Mouse (Mus musculus) MEL (cell line): ENCODE measurements around the gene Smg6. TPM values are rescaled to one million over a fixed set of nuclear protein-coding genes. Genes with fewer than 3 reads are reported as not detected.

Source experiments
- DNase-seq: peaks from one replicate; pipeline ENCODE4 v3.0.0; 2011; ENCODE audit warnings: low read depth, low spot score
- H3K27ac ChIP-seq: 2 replicates; pipeline ENCODE4 v1.5.1; 2012; ENCODE audit warnings: low read depth, mild to moderate bottlenecking, control low read depth, low read length, moderate library complexity; ENCODE audit not compliant: control insufficient read depth
- H3K27me3 ChIP-seq, 2 experiments: fragments of 150-350 bp in 1 of 2; sonication (generic) in 1 of 2; 2 replicates each; pipeline ENCODE4 v1.6.1; 2012; ENCODE audit warnings: low read length in 2 of 2, mild to moderate bottlenecking in 2 of 2, improper control_type of control experiment in 1 of 2, moderate library complexity in 1 of 2; ENCODE audit not compliant: insufficient read depth in 2 of 2, control insufficient read depth in 1 of 2
- H3K36me3 ChIP-seq, 2 experiments: 2 replicates each; pipeline ENCODE4 v1.6.1; 2012 to 2014; ENCODE audit warnings: low read length in 2 of 2, improper control_type of control experiment in 1 of 2, inconsistent platforms in 1 of 2, mild to moderate bottlenecking in 1 of 2; ENCODE audit not compliant: insufficient read depth in 2 of 2, control insufficient read depth in 1 of 2
- H3K4me1 ChIP-seq, 2 experiments: fragments of 150-350 bp in 1 of 2; sonication (generic) in 1 of 2; 2 replicates each; pipeline ENCODE4 v1.6.1; 2012; ENCODE audit warnings: low read length in 2 of 2, improper control_type of control experiment in 1 of 2, mild to moderate bottlenecking in 1 of 2; ENCODE audit not compliant: insufficient read depth in 2 of 2, control insufficient read depth in 1 of 2
- H3K4me3 ChIP-seq, 2 experiments: fragments of 150-350 bp in 1 of 2; sonication (generic) in 1 of 2; 2 replicates each; pipeline ENCODE4 v1.5.1; 2012; ENCODE audit warnings: low read depth in 2 of 2, low read length in 2 of 2, mild to moderate bottlenecking in 2 of 2, moderate library complexity in 2 of 2, control low read depth in 1 of 2, improper control_type of control experiment in 1 of 2; ENCODE audit not compliant: control insufficient read depth in 1 of 2, insufficient read depth in 1 of 2
- H3K79me2 ChIP-seq: 2 replicates; pipeline ENCODE4 v1.6.1; 2012; ENCODE audit warnings: mild to moderate bottlenecking, low read length, moderate library complexity; ENCODE audit not compliant: control insufficient read depth, poor library complexity, insufficient read depth
- H3K9ac ChIP-seq: 2 replicates; pipeline ENCODE4 v1.6.1; 2012; ENCODE audit warnings: low read depth, mild to moderate bottlenecking, control low read depth, low read length, moderate library complexity; ENCODE audit not compliant: control insufficient read depth, poor library complexity, severe bottlenecking
- H3K9me3 ChIP-seq: fragments of 150-350 bp; sonication (generic); replicated peaks from 2 replicates; pipeline ENCODE4 v1.6.1; 2012; ENCODE audit warnings: mild to moderate bottlenecking, low read length, improper control_type of control experiment, moderate library complexity; ENCODE audit not compliant: insufficient read depth
- CHD2 ChIP-seq: IDR thresholded peaks from 2 replicates; pipeline ENCODE4 v1.6.1; 2011; ENCODE audit warnings: low read length, improper control_type of control experiment
- E2F4 ChIP-seq: IDR thresholded peaks from 2 replicates; pipeline ENCODE4 v1.6.1; 2011; ENCODE audit warnings: low read depth, low read length, improper control_type of control experiment, borderline replicate concordance
- KAT2A ChIP-seq: conservative IDR thresholded peaks from 2 replicates; pipeline ENCODE4 v1.6.1; 2012; ENCODE audit warnings: low read depth, low read length, improper control_type of control experiment, inconsistent platforms
- MAFK ChIP-seq: IDR thresholded peaks from 2 replicates; pipeline ENCODE4 v1.6.1; 2011; ENCODE audit warnings: low read depth, mild to moderate bottlenecking, low read length, improper control_type of control experiment, borderline replicate concordance
- MAX ChIP-seq: IDR thresholded peaks from 2 replicates; pipeline ENCODE4 v1.6.1; 2011; ENCODE audit warnings: low read length, improper control_type of control experiment
- MAZ ChIP-seq: IDR thresholded peaks from 2 replicates; pipeline ENCODE4 v1.6.1; 2012; ENCODE audit warnings: low read depth, mild to moderate bottlenecking, inconsistent platforms, low read length, improper control_type of control experiment
- MEF2A ChIP-seq: IDR thresholded peaks from 2 replicates; pipeline ENCODE4 v1.6.1; 2014; ENCODE audit warnings: low read depth, mild to moderate bottlenecking, inconsistent platforms, low read length, improper control_type of control experiment; ENCODE audit not compliant: poor library complexity, insufficient replicate concordance, severe bottlenecking; ENCODE audit errors: extremely low read depth
- MYB ChIP-seq: IDR thresholded peaks from 2 replicates; pipeline ENCODE4 v1.6.1; 2011; ENCODE audit warnings: mild to moderate bottlenecking, low read depth, low read length, improper control_type of control experiment
- MYC ChIP-seq: IDR thresholded peaks from 2 replicates; pipeline ENCODE4 v1.6.1; 2011; ENCODE audit warnings: low read depth, mild to moderate bottlenecking, low read length, improper control_type of control experiment, moderate library complexity
- NRF1 ChIP-seq: IDR thresholded peaks from 2 replicates; pipeline ENCODE4 v1.6.1; 2014; ENCODE audit warnings: low read depth, mild to moderate bottlenecking, inconsistent platforms, low read length, improper control_type of control experiment, moderate library complexity; ENCODE audit not compliant: poor library complexity, insufficient read depth, severe bottlenecking
- RAD21 ChIP-seq: IDR thresholded peaks from 2 replicates; pipeline ENCODE4 v1.6.1; 2011; ENCODE audit warnings: mild to moderate bottlenecking, low read depth, low read length, improper control_type of control experiment
- RCOR1 ChIP-seq: IDR thresholded peaks from 2 replicates; pipeline ENCODE4 v1.6.1; 2012; ENCODE audit warnings: low read depth, mild to moderate bottlenecking, inconsistent platforms, low read length, improper control_type of control experiment
- TAL1 ChIP-seq: IDR thresholded peaks from 2 replicates; pipeline ENCODE4 v1.6.1; 2012; ENCODE audit warnings: mild to moderate bottlenecking, inconsistent platforms, low read length, moderate library complexity, mixed read lengths
- TBP ChIP-seq: IDR thresholded peaks from 2 replicates; pipeline ENCODE4 v1.8.0; 2011; ENCODE audit warnings: low read depth, low read length, improper control_type of control experiment
- TCF12 ChIP-seq: IDR thresholded peaks from 2 replicates; pipeline ENCODE4 v1.6.1; 2014; ENCODE audit warnings: low read depth, mild to moderate bottlenecking, inconsistent platforms, low read length, improper control_type of control experiment, moderate library complexity
- USF2 ChIP-seq, 2 experiments: IDR thresholded peaks; 2 replicates each; pipeline ENCODE4 v1.6.1; 2011 to 2012; ENCODE audit warnings: improper control_type of control experiment in 2 of 2, low read length in 2 of 2, borderline replicate concordance in 1 of 2, inconsistent platforms in 1 of 2, low read depth in 1 of 2, mild to moderate bottlenecking in 1 of 2; ENCODE audit not compliant: insufficient read depth in 1 of 2
- ZMIZ1 ChIP-seq: IDR thresholded peaks from 2 replicates; pipeline ENCODE4 v1.6.1; 2012; ENCODE audit warnings: low read depth, mild to moderate bottlenecking, inconsistent platforms, low read length, improper control_type of control experiment, moderate library complexity
- ZNF384 ChIP-seq: IDR thresholded peaks from 2 replicates; pipeline ENCODE4 v1.6.1; 2012; ENCODE audit warnings: low read depth, mild to moderate bottlenecking, inconsistent platforms, low read length, improper control_type of control experiment
- polyA plus RNA-seq, 2 experiments: library from polyadenylated mRNA; stranded (reverse) in 1 of 2; unstranded in 1 of 2; fragments of >175 nt in 1 of 2; fragments of >200 nt in 1 of 2; gene quantifications; 2 replicates each; pipeline versions ENCODE4 v1.2.1 to v1.2.4; 2012; ENCODE audit warnings: low replicate concordance in 2 of 2, low read depth in 1 of 2; ENCODE audit not compliant: insufficient read length in 2 of 2, insufficient read depth in 1 of 2, missing spikeins in 1 of 2
- total RNA-seq: library from RNA; depleted of rRNA; stranded (reverse); fragments of 300-350 nt; gene quantifications from 2 replicates; pipeline ENCODE4 v1.2.3, GENCODE M21; 2012

The Smg6 gene
- total and polyA plus RNA-seq, 3 experiments, result 11.6 to 19.0 TPM; not detected in 1

GRCm38 (mm10) chr11:75074543-75074942 lies 148.9 kb downstream of the Smg6 start (continued):
- TF ChIP-seq TAL1, result peak; percentile 46

- H3K9ac ChIP-seq, result no peak overlapping the region
- DNase-seq, result no peak
- peaks cover 13% of the 10 kb centered on the region in 2 experiments for H3K4me1 ChIP-seq
- no peak overlapping the region for H3K27ac ChIP-seq
- H3K36me3 ChIP-seq, result peaks cover 2 to 20% of the 10 kb centered on the region in 2 experiments; a peak in 3 of 4 replicates
- TF ChIP-seq RCOR1 (no peak), RAD21 (no peak), MYC (no peak), ZMIZ1 (no peak), MEF2A (no peak), KAT2A (no peak), MAX (no peak), TBP (no peak), CHD2 (no peak), MYB (no peak), MAZ (no peak)
- TF ChIP-seq, all 39 proteins: peak for 0
- H3K27me3 ChIP-seq, result no peaks in the 10 kb centered on the region
- no peak overlapping the region for H3K4me3 ChIP-seq
- H3K79me2 ChIP-seq, result no peaks in the 10 kb centered on the region
- no peaks in the 10 kb centered on the region for H3K9me3 ChIP-seq
Measured at GRCm38 (mm10) chr11:75078616-75079015, 153.0 kb downstream of the Smg6 start.

GRCm38 (mm10) chr11:75083031-75083430 lies 157.4 kb downstream of the Smg6 start:
- H3K36me3 ChIP-seq, result peaks cover 0 to 4% of the 10 kb centered on the region in 2 experiments; a peak in 2 of 4 replicates

More at GRCm38 (mm10) chr11:75083031-75083430, 157.4 kb downstream of the Smg6 start:
- no peaks in the 10 kb centered on the region for H3K9me3 ChIP-seq
- H3K27ac ChIP-seq, result no peak overlapping the region
- H3K4me3 ChIP-seq, result no peak overlapping the region
- H3K9ac ChIP-seq, result no peak overlapping the region
- no peaks in the 10 kb centered on the region for H3K4me1 ChIP-seq
- TF ChIP-seq MAFK, result no peak
- no peak for TF ChIP-seq CHD2
- no peak for TF ChIP-seq RAD21
- no peak for TF ChIP-seq NRF1
- TF ChIP-seq ZMIZ1, result no peak
- no peak for TF ChIP-seq E2F4
- TF ChIP-seq TCF12, result no peak
- TF ChIP-seq USF2 (IDR thresholded peaks at IDR 0.05; ENCODE audit: borderline replicate concordance in 1 of 2, insufficient read depth in 1 of 2, low read depth in 1 of 2, low read length in 2 of 2), result no peak
- TF ChIP-seq MEF2A, result no peak
- no peak for TF ChIP-seq ZNF384
- DNase-seq, result no peak
- H3K27me3 ChIP-seq, result no peaks in the 10 kb centered on the region
- no peaks in the 10 kb centered on the region for H3K79me2 ChIP-seq
